Mouse (Mus musculus): ENCODE data around the gene Scarf2. TPM values are rescaled to one million over a fixed set of nuclear protein-coding genes. Genes with fewer than 3 reads are reported as not detected.

Scarf2 gene
- total and polyA plus RNA-seq, 3 experiments = 0.62 to 1.2 TPM; not detected in 1

DNA sequence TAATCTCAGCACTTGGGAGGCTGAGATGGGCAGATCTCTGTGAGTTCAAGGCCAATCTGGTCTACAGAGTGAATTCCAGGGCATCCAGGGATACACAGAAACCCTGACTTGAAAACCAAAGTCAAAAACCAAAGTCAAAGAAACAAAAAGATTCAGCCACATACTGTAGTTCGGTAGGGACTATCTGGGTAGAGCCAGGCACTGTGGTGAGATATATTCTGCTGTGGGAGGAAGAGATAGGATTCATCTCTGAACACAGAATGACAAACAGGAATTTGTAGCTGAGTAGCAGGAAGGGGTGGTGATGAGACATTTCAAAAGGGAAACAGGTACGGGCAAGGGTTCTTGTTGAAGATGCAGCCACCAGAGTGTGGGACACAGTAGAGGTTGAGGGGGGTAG, 31.1 kb downstream of the Scarf2 start:
- no peaks in the 10 kb centered on the region for H3K79me2 ChIP-seq (ENCODE audit: control insufficient read depth, insufficient read depth, low read length, poor library complexity)
- H3K9ac ChIP-seq (ENCODE audit: control insufficient read depth, low read depth, low read length, poor library complexity, severe bottlenecking) = no peak overlapping the region
- H3K4me3 ChIP-seq (ENCODE audit: control insufficient read depth in 1 of 2, insufficient read depth in 1 of 2, low read depth in 2 of 2, low read length in 2 of 2) = no peak overlapping the region
- peak; percentile 73 for DNase-seq (ENCODE audit: low read depth, low spot score)
- no peak for TF ChIP-seq ZKSCAN1 (IDR thresholded peaks at IDR 0.05; ENCODE audit: low read depth, low read length)
- peak; percentile 64; the same call in 1 of the 2 replicates for TF ChIP-seq MXI1 (IDR thresholded peaks at IDR 0.05; ENCODE audit: low read depth, low read length)
- TF ChIP-seq TCF12 (IDR thresholded peaks at IDR 0.05; ENCODE audit: low read depth, low read length) = peak; percentile 95
- TF ChIP-seq POLR2AphosphoS2 (IDR thresholded peaks at IDR 0.05; ENCODE audit: low read length) = no peak
- peak; percentile 52; the same call in 1 of the 2 replicates for TF ChIP-seq ETS1 (IDR thresholded peaks at IDR 0.05; ENCODE audit: low read depth, low read length)
- peak; percentile 92 for TF ChIP-seq GATA1 (IDR thresholded peaks at IDR 0.05; ENCODE audit: low read depth, low read length)
- peak; percentile 55; the same call in 1 of the 2 replicates for TF ChIP-seq MAFK (IDR thresholded peaks at IDR 0.05; ENCODE audit: borderline replicate concordance, low read depth, low read length)
- TF ChIP-seq BHLHE40 (IDR thresholded peaks at IDR 0.05; ENCODE audit: borderline replicate concordance, low read depth, low read length) = peak; percentile 64; the same call in 1 of the 2 replicates
- peak; percentile 81 to 90 for TF ChIP-seq EP300 (IDR thresholded peaks at IDR 0.05; ENCODE audit: low read depth in 1 of 2, low read length in 2 of 2)
- TF ChIP-seq UBTF (IDR thresholded peaks at IDR 0.05; ENCODE audit: borderline replicate concordance, insufficient read depth, low read depth, low read length) = no peak
- TF ChIP-seq RCOR1 (IDR thresholded peaks at IDR 0.05; ENCODE audit: low read depth, low read length) = peak; percentile 100
- 0 out of 2 replicates have a peak, but pooled peaks have one; percentile 31 for TF ChIP-seq TBP (IDR thresholded peaks at IDR 0.05; ENCODE audit: low read depth, low read length)
- TF ChIP-seq TAL1 (IDR thresholded peaks at IDR 0.05; ENCODE audit: low read length) = peak; percentile 78
- no peaks in the 10 kb centered on the region for H3K9me3 ChIP-seq (replicated peaks; ENCODE audit: insufficient read depth, low read length)
- H3K4me1 ChIP-seq (ENCODE audit: control insufficient read depth in 1 of 2, insufficient read depth in 2 of 2, low read length in 2 of 2) = peaks cover 0 to 12% of the 10 kb centered on the region in 2 experiments; a peak in 2 of 4 replicates
- no peak overlapping the region for H3K27ac ChIP-seq (ENCODE audit: control insufficient read depth, low read depth, low read length)
- no peaks in the 10 kb centered on the region; a peak in 2 of 4 replicates for H3K27me3 ChIP-seq (ENCODE audit: control insufficient read depth in 1 of 2, insufficient read depth in 2 of 2, low read length in 2 of 2)
- H3K36me3 ChIP-seq (ENCODE audit: control insufficient read depth in 1 of 2, insufficient read depth in 2 of 2, low read length in 2 of 2) = peaks cover 0 to 2% of the 10 kb centered on the region in 2 experiments; a peak in 1 of 4 replicates

DNA sequence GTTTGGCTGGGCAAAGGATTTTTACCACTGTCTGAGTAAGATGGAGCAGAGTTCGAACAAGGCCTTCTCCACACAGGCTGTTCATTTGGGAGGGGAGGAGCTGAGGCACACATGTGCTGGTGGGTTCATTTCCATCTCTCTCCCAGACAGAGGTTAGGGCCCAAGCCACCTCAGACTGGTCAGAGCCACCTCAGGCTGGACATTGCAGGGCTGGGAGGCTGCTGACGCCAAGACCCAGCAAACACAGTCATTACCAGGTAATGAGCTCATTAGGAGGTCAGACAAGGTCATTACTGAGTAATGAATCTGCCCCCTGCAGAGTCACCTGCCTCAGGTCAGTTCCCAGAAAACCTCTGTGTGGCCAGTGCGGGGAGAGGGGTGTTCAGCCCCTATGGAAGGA, 31.8 kb downstream of the Scarf2 start:
- Histone ChIP-seq H3K4me3 (ENCODE audit: control insufficient read depth in 1 of 2, insufficient read depth in 1 of 2, low read depth in 2 of 2, low read length in 2 of 2) (no peak overlapping the region), H3K9ac (ENCODE audit: control insufficient read depth, low read depth, low read length, poor library complexity, severe bottlenecking) (no peak overlapping the region), H3K79me2 (ENCODE audit: control insufficient read depth, insufficient read depth, low read length, poor library complexity) (no peaks in the 10 kb centered on the region), H3K27ac (ENCODE audit: control insufficient read depth, low read depth, low read length) (no peak overlapping the region), H3K27me3 (ENCODE audit: control insufficient read depth in 1 of 2, insufficient read depth in 2 of 2, low read length in 2 of 2) (no peaks in the 10 kb centered on the region; a peak in 2 of 4 replicates), H3K36me3 (ENCODE audit: control insufficient read depth in 1 of 2, insufficient read depth in 2 of 2, low read length in 2 of 2) (peaks cover 0 to 2% of the 10 kb centered on the region in 2 experiments; a peak in 1 of 4 replicates), H3K9me3 (replicated peaks; ENCODE audit: insufficient read depth, low read length) (no peaks in the 10 kb centered on the region), H3K4me1 (ENCODE audit: control insufficient read depth in 1 of 2, insufficient read depth in 2 of 2, low read length in 2 of 2) (peaks cover 0 to 12% of the 10 kb centered on the region in 2 experiments; a peak in 2 of 4 replicates)
- no peak for DNase-seq (ENCODE audit: low read depth, low spot score)
- TF ChIP-seq UBTF (IDR thresholded peaks at IDR 0.05; ENCODE audit: borderline replicate concordance, insufficient read depth, low read depth, low read length) (no peak), ZC3H11A (IDR thresholded peaks at IDR 0.05; ENCODE audit: low read depth, low read length) (no peak), ETS1 (IDR thresholded peaks at IDR 0.05; ENCODE audit: low read depth, low read length) (no peak), MEF2A (IDR thresholded peaks at IDR 0.05; ENCODE audit: extremely low read depth, insufficient replicate concordance, low read depth, low read length, poor library complexity, severe bottlenecking) (no peak), ZMIZ1 (IDR thresholded peaks at IDR 0.05; ENCODE audit: low read depth, low read length) (no peak), NRF1 (IDR thresholded peaks at IDR 0.05; ENCODE audit: insufficient read depth, low read depth, low read length, poor library complexity, severe bottlenecking) (no peak), POLR2A (IDR thresholded peaks at IDR 0.05; ENCODE audit: control insufficient read depth in 1 of 2, insufficient read depth in 1 of 2, low read depth in 1 of 2, low read length in 2 of 2, poor library complexity in 1 of 2) (no peak), TAL1 (IDR thresholded peaks at IDR 0.05; ENCODE audit: low read length) (no peak), TBP (IDR thresholded peaks at IDR 0.05; ENCODE audit: low read depth, low read length) (no peak), MAX (IDR thresholded peaks at IDR 0.05; ENCODE audit: low read length) (no peak)
